Mouse (Mus musculus): ENCODE measurements at regions not wholly inside any gene's neighbourhood (a gene's known extent, or its start where the extent isn't known, plus 50 kb on each side); places are given as distances from the start of the nearest gene placed in this dataset.
A peak's percentile ranks its signal among the peaks of the same experiment; 100 is the strongest.

- DNase-seq, result no peak
Measured at GRCm38 (mm10) chr8:56476158-56476557, 74.7 kb downstream of the Cep44 start.

GRCm38 (mm10) chr8:56475138-56475537 lies 75.7 kb downstream of the Cep44 start:
- peak; percentile 16 to 35 for DNase-seq

- DNase-seq, result no peak
Measured at GRCm38 (mm10) chr8:56474335-56474734, 76.5 kb downstream of the Cep44 start.

- no peak for DNase-seq
Measured at GRCm38 (mm10) chr8:56465091-56465490, 85.8 kb downstream of the Cep44 start.

GRCm38 (mm10) chr8:56450982-56451381 lies 99.9 kb downstream of the Cep44 start:
- DNase-seq, result no peak

- no peak for DNase-seq
Measured at GRCm38 (mm10) chr8:56443676-56444075, 107.2 kb downstream of the Cep44 start.

GRCm38 (mm10) chr8:56439417-56439816 lies 111.4 kb downstream of the Cep44 start:
- no peak for DNase-seq

GRCm38 (mm10) chr8:56434826-56435225 lies 116.0 kb downstream of the Cep44 start:
- DNase-seq, result no peak

GRCm38 (mm10) chr8:56412026-56412425 lies 117.6 kb downstream of the Hpgd start:
- no peak for DNase-seq

GRCm38 (mm10) chr8:56410412-56410811 lies 116.0 kb downstream of the Hpgd start:
- no peak for DNase-seq

- no peak for DNase-seq
Measured at GRCm38 (mm10) chr8:56407267-56407666, 112.9 kb downstream of the Hpgd start.

- DNase-seq, result no peak
Measured at GRCm38 (mm10) chr8:56406317-56406716, 111.9 kb downstream of the Hpgd start.

GRCm38 (mm10) chr8:56397611-56398010 lies 103.2 kb downstream of the Hpgd start:
- no peak for DNase-seq

- no peak for DNase-seq
Measured at GRCm38 (mm10) chr8:56396352-56396751, 102.0 kb downstream of the Hpgd start.

GRCm38 (mm10) chr8:56392626-56393025 lies 98.2 kb downstream of the Hpgd start:
- no peak for DNase-seq

- no peak for DNase-seq
Measured at GRCm38 (mm10) chr8:56392158-56392557, 97.8 kb downstream of the Hpgd start.
